Mouse (Mus musculus) olfactory bulb, adult 2 months (tissue): ENCODE results near the gene Wdr54.

ENCODE experiments used
- CTCF ChIP-seq: fragments of 200-500 bp; IDR thresholded peaks from 2 replicates; pipeline ENCODE4 v1.5.1; 2012; ENCODE audit warnings: low read depth, mild to moderate bottlenecking, low read length, moderate library complexity; ENCODE audit not compliant: insufficient read depth
- POLR2A ChIP-seq: fragments of 200-500 bp; IDR thresholded peaks from 2 replicates; pipeline ENCODE4 v1.6.1; 2012; ENCODE audit warnings: mild to moderate bottlenecking, low read depth, low read length, moderate library complexity; ENCODE audit not compliant: insufficient read depth

GRCm38 (mm10) chr6:83118369-83118768 lies 37.8 kb downstream of the Wdr54 start:
- TF ChIP-seq POLR2A = no peak
- no peak for TF ChIP-seq CTCF
